Mouse (Mus musculus) midbrain, embryonic 11.5 days (tissue): ENCODE data around the gene Gm26992. TPM values are rescaled to one million over a fixed set of nuclear protein-coding genes. Genes with fewer than 3 reads are reported as not detected.
A peak's percentile ranks its signal among the peaks of the same experiment; 100 is the strongest.

Experiments
- ATAC-seq: fragments of 200-750 bp; cut with Nextera tagmentation; 2 replicates; pipeline ENCODE4 v1.8.0; 2017; ENCODE audit warnings: moderate TSS enrichment, moderate library complexity; ENCODE audit not compliant: low FRiP score
- DNase-seq: peaks from one replicate; pipeline ENCODE4 v3.0.0; 2015; ENCODE audit warnings: low spot score; ENCODE audit errors: missing footprints
- H3K27ac ChIP-seq: fragments of 300-500 bp; sonication (generic); 2 replicates; pipeline ENCODE4 v1.5.1; 2014; ENCODE audit warnings: low read depth, low read length
- H3K27me3 ChIP-seq: fragments of 300-500 bp; sonication (generic); 2 replicates; pipeline ENCODE4 v1.6.1; 2014; ENCODE audit warnings: mild to moderate bottlenecking, low read length, moderate library complexity, mixed read lengths; ENCODE audit not compliant: control insufficient read depth, insufficient read depth
- H3K36me3 ChIP-seq: fragments of 300-500 bp; sonication (generic); 2 replicates; pipeline ENCODE4 v1.6.1; 2014; ENCODE audit warnings: mild to moderate bottlenecking, low read length, moderate library complexity, mixed read lengths; ENCODE audit not compliant: control insufficient read depth, insufficient read depth
- H3K4me1 ChIP-seq: fragments of 300-500 bp; sonication (generic); 2 replicates; pipeline ENCODE4 v1.6.1; 2014; ENCODE audit warnings: low read length; ENCODE audit not compliant: control insufficient read depth, insufficient read depth
- H3K4me2 ChIP-seq: fragments of 300-500 bp; sonication (generic); 2 replicates; pipeline ENCODE4 v1.6.1; 2014; ENCODE audit warnings: mild to moderate bottlenecking, moderate library complexity
- H3K4me3 ChIP-seq: fragments of 300-500 bp; sonication (generic); 2 replicates; pipeline ENCODE4 v1.5.1; 2014; ENCODE audit warnings: low read depth, low read length
- H3K9ac ChIP-seq: fragments of 300-500 bp; sonication (generic); 2 replicates; pipeline ENCODE4 v1.6.1; 2014; ENCODE audit warnings: low read length
- H3K9me3 ChIP-seq: fragments of 300-500 bp; sonication (generic); 2 replicates; pipeline ENCODE4 v1.6.1; 2016; ENCODE audit warnings: low read length; ENCODE audit not compliant: control insufficient read depth
- WGBS: fragments of 180-500 bp; shearing (Covaris S2); extraction: QIAGEN DNeasy Blood & Tissue Kit; methylation state at CpG from one replicate; pipeline ENCODE4 v1.1.7; 2014; 5-methylcytosine and 5-hydroxymethylcytosine counted together
- polyA plus RNA-seq: library from polyadenylated mRNA; unstranded; fragments of >200 nt; fragmentation: Nextera tagmentation; extraction: Ambion mirVana; gene quantifications from 2 replicates; pipeline ENCODE4 v1.2.1, GENCODE M21; 2014

Gm26992 gene
- not detected in 2 replicates for polyA plus RNA-seq

DNA sequence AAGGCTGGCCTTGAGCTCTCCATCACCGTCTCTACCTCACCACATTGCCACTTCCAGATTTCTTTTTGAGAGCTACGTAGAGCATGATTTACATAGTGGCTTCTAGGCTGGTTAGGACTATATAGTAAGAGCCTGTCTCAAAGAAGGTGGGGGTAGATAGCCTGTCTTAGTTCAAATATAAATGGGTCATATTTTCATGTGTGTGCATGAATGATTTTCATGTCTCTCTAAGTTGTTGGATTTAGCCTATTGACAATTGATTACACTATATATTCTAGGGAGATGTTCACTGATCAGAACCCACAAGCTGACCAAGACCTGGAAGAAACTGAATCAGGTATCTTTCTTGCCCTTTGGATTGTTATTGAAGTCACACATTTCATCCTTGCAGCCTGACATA lies at the start of gene Gm26992:
Gene Gm26992, plus strand, starts transcription at position 301 of the 400 bp plus-strand sequence.
- Histone ChIP-seq H3K4me2 (no peak within 1 kb of the TSS), H3K4me1 (no peaks in the 10 kb centered on the region), H3K4me3 (no peak within 1 kb of the TSS), H3K27me3 (peaks cover 22% of the 10 kb centered on the region), H3K36me3 (no peaks in the 10 kb centered on the region), H3K9me3 (no peaks in the 10 kb centered on the region), H3K27ac (no peak within 1 kb of the TSS), H3K9ac (no peak within 1 kb of the TSS)
- no peak for DNase-seq
- WGBS = 91% methylated on average over 2 of the region's 2 CpGs
- no peak for ATAC-seq

DNA sequence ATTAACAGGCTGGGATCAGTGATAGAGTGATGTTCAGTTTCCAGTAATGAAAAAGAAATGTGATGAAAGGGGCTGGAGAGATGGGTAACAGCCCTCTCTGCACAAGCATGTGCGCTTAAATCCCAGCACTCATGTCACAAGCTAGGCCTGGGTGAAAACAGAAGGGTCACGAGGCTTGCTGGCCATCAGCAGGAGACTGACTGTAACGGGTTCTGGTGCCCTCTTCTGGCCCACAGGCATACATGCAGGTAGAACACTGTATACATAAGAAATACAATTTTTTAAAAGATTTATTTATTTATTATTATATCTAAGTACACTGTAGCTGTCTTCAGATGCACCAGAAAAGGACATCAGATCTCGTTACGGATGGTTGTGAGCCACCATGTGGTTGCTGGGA lies 47.6 kb upstream of the Gm26992 start:
- Histone ChIP-seq H3K4me1 (no peaks in the 10 kb centered on the region), H3K4me3 (no peak overlapping the region), H3K4me2 (no peak overlapping the region), H3K9ac (no peak overlapping the region), H3K27me3 (peaks cover 31% of the 10 kb centered on the region), H3K9me3 (no peaks in the 10 kb centered on the region), H3K36me3 (no peaks in the 10 kb centered on the region), H3K27ac (no peak overlapping the region)
- DNase-seq = no peak
- 64% methylated on average over 5 of the region's 5 CpGs for WGBS
- ATAC-seq = no peak

DNA sequence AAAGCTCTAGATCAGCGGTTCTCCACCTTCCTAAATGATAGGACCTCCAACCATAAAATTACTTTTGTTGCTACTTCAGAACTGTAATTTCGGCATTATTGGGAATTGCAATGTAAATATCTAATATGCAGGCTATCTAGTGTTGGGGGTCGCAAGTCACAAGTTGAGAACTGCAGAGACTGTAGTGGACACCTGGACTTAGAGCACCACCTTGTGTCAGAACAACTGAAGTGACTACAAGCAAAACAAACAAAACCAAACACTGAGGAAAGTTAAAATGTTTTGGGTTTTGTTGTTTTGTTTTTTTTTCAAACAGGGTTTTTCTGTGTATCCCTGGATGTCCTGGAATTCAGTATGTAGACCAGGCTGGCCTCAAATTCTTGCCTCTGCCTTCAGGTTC lies 37.3 kb upstream of the Gm26992 start:
- Histone ChIP-seq H3K4me1 (no peaks in the 10 kb centered on the region), H3K9me3 (no peaks in the 10 kb centered on the region), H3K4me3 (no peak overlapping the region), H3K27me3 (peaks cover 37% of the 10 kb centered on the region), H3K27ac (no peak overlapping the region), H3K4me2 (no peak overlapping the region), H3K9ac (no peak overlapping the region), H3K36me3 (no peaks in the 10 kb centered on the region)
- DNase-seq (no peak), ATAC-seq (no peak)
- WGBS = 81% methylated on average over 3 of the region's 3 CpGs

DNA sequence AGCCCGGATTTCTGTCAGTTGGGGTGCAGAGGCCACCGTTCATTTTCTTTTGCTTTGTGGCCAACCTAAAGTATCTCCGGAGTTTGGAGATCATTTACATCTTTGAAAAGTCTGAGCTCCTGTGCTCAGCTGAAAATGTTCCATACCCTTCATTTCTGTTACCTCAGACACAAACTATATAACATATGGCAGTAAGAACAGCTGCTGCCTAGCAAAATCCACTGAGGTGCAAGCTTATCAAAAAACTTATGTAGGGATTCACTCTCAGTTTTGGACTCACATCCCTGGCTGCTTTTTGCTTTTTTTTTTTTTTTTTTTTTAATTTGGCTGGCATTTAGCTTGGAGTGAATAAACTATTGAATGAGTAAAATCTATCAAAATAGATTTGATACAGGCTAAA lies 33.7 kb upstream of the Gm26992 start:
- Histone ChIP-seq H3K9ac (no peak overlapping the region), H3K4me2 (no peak overlapping the region), H3K4me1 (no peaks in the 10 kb centered on the region), H3K36me3 (no peaks in the 10 kb centered on the region), H3K9me3 (no peaks in the 10 kb centered on the region), H3K27ac (no peak overlapping the region), H3K27me3 (peaks cover 33% of the 10 kb centered on the region), H3K4me3 (no peak overlapping the region)
- whole genome bisulfite sequencing = 88% methylated on average over 3 of the region's 3 CpGs
- ATAC-seq (no peak), DNase-seq (no peak)

DNA sequence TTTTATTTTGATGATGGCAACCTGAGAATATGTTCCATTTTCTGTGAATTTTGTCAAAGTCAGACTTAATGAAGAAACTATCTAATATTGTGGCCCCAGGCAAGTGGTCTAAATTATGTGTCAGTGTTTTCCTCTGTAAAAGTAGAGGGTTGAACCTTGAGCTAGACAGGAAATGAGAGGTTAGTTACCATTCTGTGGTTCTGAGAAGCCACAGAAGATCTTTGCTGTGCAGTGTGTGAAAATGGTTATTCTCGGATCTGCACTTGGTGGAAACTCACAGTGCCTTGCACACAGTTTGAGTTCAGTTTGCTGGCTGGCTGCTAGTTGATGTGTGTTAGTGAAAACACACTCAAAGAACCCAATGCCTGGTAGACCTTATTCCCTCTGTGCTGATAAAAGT lies 28.0 kb upstream of the Gm26992 start:
- ATAC-seq (no peak), DNase-seq (no peak)
- Histone ChIP-seq H3K27me3 (peaks cover 36% of the 10 kb centered on the region), H3K9ac (no peak overlapping the region), H3K4me2 (no peak overlapping the region), H3K27ac (no peak overlapping the region), H3K9me3 (no peaks in the 10 kb centered on the region), H3K36me3 (no peaks in the 10 kb centered on the region), H3K4me1 (no peaks in the 10 kb centered on the region), H3K4me3 (no peak overlapping the region)
- WGBS = 85% methylated on average over 1 of the region's 1 CpGs

DNA sequence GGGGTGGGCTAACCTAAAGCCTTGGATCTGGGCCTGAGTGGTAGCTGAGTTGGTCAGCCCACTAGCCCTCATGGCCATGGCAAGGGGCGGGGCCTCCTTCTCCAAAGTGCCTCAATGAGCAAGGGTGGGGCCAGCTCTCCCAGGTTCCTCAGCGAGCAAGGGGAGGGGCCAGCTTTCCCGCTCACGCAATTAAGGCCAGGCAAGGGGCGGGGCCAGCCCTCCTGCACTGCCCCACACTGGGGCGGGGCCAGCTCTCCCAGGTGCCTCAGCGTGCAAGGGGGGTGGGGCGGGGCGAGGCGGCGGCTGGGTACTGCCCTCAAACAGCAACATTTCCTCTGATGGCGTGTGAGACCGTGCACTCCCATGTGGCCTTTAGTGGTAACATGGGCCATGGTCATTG lies 16.8 kb upstream of the Gm26992 start:
- Histone ChIP-seq H3K4me3 (no peak overlapping the region), H3K27me3 (peaks cover 38% of the 10 kb centered on the region), H3K27ac (no peak overlapping the region), H3K9ac (no peak overlapping the region), H3K4me2 (no peak overlapping the region), H3K4me1 (no peaks in the 10 kb centered on the region), H3K9me3 (no peaks in the 10 kb centered on the region), H3K36me3 (no peaks in the 10 kb centered on the region)
- no peak for DNase-seq
- 0 out of 2 replicates have a peak, but pooled peaks have one; percentile 30 for ATAC-seq
- WGBS = 32% methylated on average over 13 of the region's 13 CpGs

DNA sequence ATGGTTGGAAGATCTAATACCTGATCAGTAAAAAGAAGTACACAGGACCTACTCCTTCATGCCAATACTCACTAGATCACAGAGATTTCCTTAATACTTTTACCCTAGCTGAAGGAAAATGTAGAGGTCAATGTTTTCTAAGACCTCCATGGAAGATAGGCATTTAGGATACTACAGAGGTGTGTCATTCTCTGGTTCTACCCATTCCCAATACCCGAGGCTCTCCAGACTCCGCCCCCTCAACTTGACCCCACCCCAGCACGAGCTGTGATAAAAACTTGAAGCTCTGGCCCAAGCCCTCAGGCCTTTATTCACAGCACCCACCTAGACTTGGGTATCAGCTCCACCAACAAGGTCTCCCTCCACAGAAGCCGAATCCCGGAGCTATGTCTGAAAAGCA lies 7.6 kb upstream of the Gm26992 start, which contains the start of gene Tsx:
Gene Tsx, plus strand, starts transcription at position 301 of the 400 bp plus-strand sequence.
- DNase-seq (no peak), ATAC-seq (no peak)
- Histone ChIP-seq H3K4me2 (no peak within 1 kb of the TSS), H3K27me3 (peaks cover 51% of the 10 kb centered on the region), H3K9me3 (no peaks in the 10 kb centered on the region), H3K36me3 (no peaks in the 10 kb centered on the region), H3K4me1 (no peaks in the 10 kb centered on the region), H3K9ac (no peak within 1 kb of the TSS), H3K4me3 (no peak within 1 kb of the TSS), H3K27ac (no peak within 1 kb of the TSS)
- WGBS = 92% methylated on average over 5 of the region's 5 CpGs

DNA sequence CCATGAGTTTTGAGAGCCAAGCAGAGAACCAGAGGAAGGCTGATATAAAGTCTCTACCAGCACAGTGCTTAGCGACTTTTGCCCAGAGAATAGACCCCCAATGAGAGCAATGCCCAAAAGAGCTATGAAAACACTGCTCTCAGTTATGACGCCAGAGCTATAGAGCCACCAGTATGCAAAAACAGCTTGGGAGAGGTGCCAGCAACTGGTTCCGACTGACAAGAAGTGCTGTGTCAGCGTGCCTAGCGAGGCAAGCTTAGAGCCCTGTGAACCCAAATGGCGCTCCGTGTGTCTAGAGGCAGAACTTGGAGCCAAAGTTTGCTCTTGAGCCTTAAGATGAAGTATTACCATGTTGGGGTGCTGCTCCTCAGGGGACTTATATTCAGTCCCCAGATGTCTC lies 5.9 kb downstream of the Gm26992 start:
- Histone ChIP-seq H3K36me3 (no peaks in the 10 kb centered on the region), H3K4me2 (no peak overlapping the region), H3K27ac (no peak overlapping the region), H3K4me1 (no peaks in the 10 kb centered on the region), H3K27me3 (peaks cover 7% of the 10 kb centered on the region), H3K4me3 (no peak overlapping the region), H3K9ac (no peak overlapping the region), H3K9me3 (no peaks in the 10 kb centered on the region)
- no peak for DNase-seq
- no peak for ATAC-seq
- WGBS = 70% methylated on average over 7 of the region's 7 CpGs

DNA sequence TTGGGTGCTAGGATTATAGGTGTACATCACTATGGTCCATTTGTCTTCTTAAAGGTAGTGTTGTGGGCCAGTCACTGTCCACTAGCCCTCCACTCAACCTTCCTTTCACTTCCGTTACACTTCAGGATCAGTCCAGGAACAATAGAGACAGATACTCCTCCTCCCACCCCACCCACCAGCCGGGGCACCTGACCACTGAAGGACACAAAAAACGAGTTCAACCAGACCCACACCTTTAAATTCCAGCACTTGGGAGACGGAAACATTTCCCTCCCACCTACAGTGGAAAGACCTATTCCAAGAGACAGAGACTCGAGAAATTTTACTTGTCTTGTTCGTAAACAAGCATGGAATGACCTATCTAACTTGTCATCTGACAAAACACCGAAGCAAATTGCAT lies 10.5 kb downstream of the Gm26992 start:
- ATAC-seq (no peak), DNase-seq (no peak)
- Histone ChIP-seq H3K9me3 (no peaks in the 10 kb centered on the region), H3K27me3 (peaks cover 18% of the 10 kb centered on the region), H3K4me2 (no peak overlapping the region), H3K36me3 (no peaks in the 10 kb centered on the region), H3K9ac (no peak overlapping the region), H3K4me3 (no peak overlapping the region), H3K27ac (no peak overlapping the region), H3K4me1 (no peaks in the 10 kb centered on the region)
- WGBS = 72% methylated on average over 7 of the region's 7 CpGs

DNA sequence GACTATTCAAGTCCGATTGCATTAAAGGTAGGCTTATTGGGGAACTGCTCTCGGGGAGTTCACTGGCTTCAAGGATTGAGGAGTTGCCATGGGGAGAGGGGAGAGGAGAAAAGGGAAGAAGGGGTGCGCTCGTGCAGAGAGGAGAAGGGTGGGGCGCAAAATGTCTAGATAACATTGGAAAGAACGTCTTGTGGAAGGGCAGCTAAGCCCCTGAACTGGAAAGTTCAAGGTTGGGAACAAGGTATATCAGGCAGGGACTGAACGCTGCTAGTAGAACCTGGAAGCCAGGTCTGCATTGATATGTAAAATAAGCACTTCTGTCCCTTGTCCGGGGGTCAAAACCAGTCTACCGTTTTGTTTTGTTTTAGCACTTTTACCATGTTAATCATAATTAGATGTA lies 16.2 kb downstream of the Gm26992 start:
- Histone ChIP-seq H3K4me1 (no peaks in the 10 kb centered on the region), H3K4me3 (no peak overlapping the region), H3K9ac (no peak overlapping the region), H3K27ac (no peak overlapping the region), H3K27me3 (peaks cover 32% of the 10 kb centered on the region), H3K36me3 (no peaks in the 10 kb centered on the region), H3K4me2 (no peak overlapping the region), H3K9me3 (no peaks in the 10 kb centered on the region)
- ATAC-seq (no peak), DNase-seq (no peak)
- WGBS = 8% methylated on average over 9 of the region's 9 CpGs
